Mouse (Mus musculus): ENCODE measurements at regions not wholly inside any gene's neighbourhood (a gene's known extent, or its start where the extent isn't known, plus 50 kb on each side); places are given as distances from the start of the nearest gene placed in this dataset.
A peak's percentile ranks its signal among the peaks of the same experiment; 100 is the strongest.
"Not testable (repeated sequence)": the region's sequence is repeated elsewhere in the genome, so short reads cannot be mapped to it uniquely, and the experiment has no call there.

GRCm38 (mm10) chr6:16765354-16765753, 132.9 kb downstream of the Tfec start:
- H3K9ac ChIP-seq (replicated peaks): no peak overlapping the region
- no peak overlapping the region for H3K27ac ChIP-seq
- 85% methylated on average over 4 of the region's 4 CpGs for WGBS
- no peak for ATAC-seq
- no peaks in the 10 kb centered on the region for H3K36me3 ChIP-seq
- H3K9me3 ChIP-seq: no peaks in the 10 kb centered on the region
- no peaks in the 10 kb centered on the region for H3K27me3 ChIP-seq
- H3K4me1 ChIP-seq (replicated peaks): no peaks in the 10 kb centered on the region
- H3K4me3 ChIP-seq (replicated peaks): no peak overlapping the region
- H3K4me2 ChIP-seq (replicated peaks): no peak overlapping the region

- no peak overlapping the region for H3K9ac ChIP-seq (replicated peaks)
- no peaks in the 10 kb centered on the region for H3K27me3 ChIP-seq
- no peaks in the 10 kb centered on the region for H3K9me3 ChIP-seq
- H3K36me3 ChIP-seq: no peaks in the 10 kb centered on the region
- no peak overlapping the region for H3K4me3 ChIP-seq (replicated peaks)
- no peak overlapping the region for H3K27ac ChIP-seq
- WGBS: 84% methylated on average over 5 of the region's 5 CpGs
- H3K4me2 ChIP-seq (replicated peaks): no peak overlapping the region
- ATAC-seq: no peak
- no peaks in the 10 kb centered on the region for H3K4me1 ChIP-seq (replicated peaks)
These were observed 133.5 kb downstream of the Tfec start for GRCm38 (mm10) chr6:16764707-16765106.

- not testable (repeated sequence) for H3K9me3 ChIP-seq; ATAC-seq; H3K27ac ChIP-seq; H3K4me2 ChIP-seq (replicated peaks); H3K4me1 ChIP-seq (replicated peaks); H3K9ac ChIP-seq (replicated peaks); H3K4me3 ChIP-seq (replicated peaks); H3K36me3 ChIP-seq; H3K27me3 ChIP-seq
- 74% methylated on average over 1 of the region's 1 CpGs for WGBS
These were observed 143.2 kb downstream of the Tfec start for GRCm38 (mm10) chr6:16755044-16755443.

GRCm38 (mm10) chr6:16733184-16733583, 165.1 kb downstream of the Tfec start:
- Histone ChIP-seq H3K4me2 (replicated peaks) (no peak overlapping the region), H3K36me3 (no peaks in the 10 kb centered on the region), H3K9ac (replicated peaks) (no peak overlapping the region), H3K9me3 (no peaks in the 10 kb centered on the region), H3K4me1 (replicated peaks) (peaks cover 14% of the 10 kb centered on the region), H3K27ac (no peak overlapping the region), H3K4me3 (replicated peaks) (no peak overlapping the region), H3K27me3 (no peaks in the 10 kb centered on the region)
- no peak for ATAC-seq
- 64% methylated on average over 7 of the region's 7 CpGs for whole genome bisulfite sequencing

GRCm38 (mm10) chr6:16732095-16732494, 166.1 kb downstream of the Tfec start:
- ATAC-seq: no peak
- Histone ChIP-seq H3K4me1 (replicated peaks) (peaks cover 15% of the 10 kb centered on the region), H3K27me3 (no peaks in the 10 kb centered on the region), H3K36me3 (no peaks in the 10 kb centered on the region), H3K27ac (peak overlapping the region; percentile 66), H3K9me3 (no peaks in the 10 kb centered on the region), H3K4me2 (replicated peaks) (no peak overlapping the region), H3K9ac (replicated peaks) (no peak overlapping the region), H3K4me3 (replicated peaks) (no peak overlapping the region)
- WGBS: 79% methylated on average over 3 of the region's 3 CpGs

- WGBS: 7% methylated on average over 13 of the region's 13 CpGs
- H3K27me3 ChIP-seq: no peaks in the 10 kb centered on the region
- ATAC-seq: peak; percentile 95
- peaks cover 24% of the 10 kb centered on the region for H3K4me1 ChIP-seq (replicated peaks)
- H3K9me3 ChIP-seq: no peaks in the 10 kb centered on the region
- H3K27ac ChIP-seq: peak overlapping the region; percentile 11; the same call in 1 of the 2 replicates
- H3K9ac ChIP-seq (replicated peaks): no peak overlapping the region
- peak overlapping the region; percentile 12; the same call in 1 of the 2 replicates for H3K4me3 ChIP-seq (replicated peaks)
- no peaks in the 10 kb centered on the region for H3K36me3 ChIP-seq
- H3K4me2 ChIP-seq (replicated peaks): peak overlapping the region; percentile 41
These were observed 170.9 kb downstream of the Tfec start for GRCm38 (mm10) chr6:16727256-16727890.

- H3K9ac ChIP-seq (replicated peaks): no peak overlapping the region
- H3K4me1 ChIP-seq (replicated peaks): peaks cover 14% of the 10 kb centered on the region
- WGBS: 87% methylated on average over 2 of the region's 2 CpGs
- no peak overlapping the region for H3K4me2 ChIP-seq (replicated peaks)
- no peak for ATAC-seq
- H3K27me3 ChIP-seq: no peaks in the 10 kb centered on the region
- H3K9me3 ChIP-seq: no peaks in the 10 kb centered on the region
- H3K4me3 ChIP-seq (replicated peaks): no peak overlapping the region
- no peaks in the 10 kb centered on the region for H3K36me3 ChIP-seq
- H3K27ac ChIP-seq: no peak overlapping the region
These were observed 173.0 kb downstream of the Tfec start for GRCm38 (mm10) chr6:16725256-16725655.

GRCm38 (mm10) chr6:16704496-16704895, 193.7 kb downstream of the Tfec start:
- no peaks in the 10 kb centered on the region for H3K9me3 ChIP-seq
- no peak overlapping the region for H3K9ac ChIP-seq (replicated peaks)
- no peaks in the 10 kb centered on the region for H3K36me3 ChIP-seq
- H3K4me2 ChIP-seq (replicated peaks): no peak overlapping the region
- no peaks in the 10 kb centered on the region for H3K27me3 ChIP-seq
- no peak for ATAC-seq
- H3K4me3 ChIP-seq (replicated peaks): no peak overlapping the region
- WGBS: 94% methylated on average over 4 of the region's 4 CpGs
- H3K4me1 ChIP-seq (replicated peaks): no peaks in the 10 kb centered on the region
- H3K27ac ChIP-seq: no peak overlapping the region

GRCm38 (mm10) chr6:16703412-16703746, 194.9 kb downstream of the Tfec start:
- Histone ChIP-seq H3K27me3 (no peaks in the 10 kb centered on the region), H3K9ac (replicated peaks) (no peak overlapping the region), H3K4me2 (replicated peaks) (no peak overlapping the region), H3K36me3 (no peaks in the 10 kb centered on the region), H3K9me3 (no peaks in the 10 kb centered on the region), H3K27ac (no peak overlapping the region), H3K4me3 (replicated peaks) (no peak overlapping the region), H3K4me1 (replicated peaks) (no peaks in the 10 kb centered on the region)
- WGBS: 95% methylated on average over 3 of the region's 3 CpGs
- ATAC-seq: no peak

GRCm38 (mm10) chr6:16702706-16703411, 195.4 kb downstream of the Tfec start:
- no peak overlapping the region for H3K4me2 ChIP-seq (replicated peaks)
- H3K27me3 ChIP-seq: no peaks in the 10 kb centered on the region
- H3K36me3 ChIP-seq: no peaks in the 10 kb centered on the region
- H3K4me3 ChIP-seq (replicated peaks): no peak overlapping the region
- ATAC-seq: no peak
- 79% methylated on average over 7 of the region's 7 CpGs for WGBS
- H3K9me3 ChIP-seq: no peaks in the 10 kb centered on the region
- no peak overlapping the region for H3K27ac ChIP-seq
- H3K4me1 ChIP-seq (replicated peaks): no peaks in the 10 kb centered on the region
- no peak overlapping the region for H3K9ac ChIP-seq (replicated peaks)

GRCm38 (mm10) chr6:16697285-16697684, 201.0 kb downstream of the Tfec start:
- no peaks in the 10 kb centered on the region for H3K9me3 ChIP-seq
- ATAC-seq: no peak
- no peaks in the 10 kb centered on the region for H3K27me3 ChIP-seq
- no peak overlapping the region for H3K4me2 ChIP-seq (replicated peaks)
- no peak overlapping the region for H3K4me3 ChIP-seq (replicated peaks)
- no peaks in the 10 kb centered on the region for H3K36me3 ChIP-seq
- WGBS: 64% methylated on average over 4 of the region's 4 CpGs
- H3K4me1 ChIP-seq (replicated peaks): no peaks in the 10 kb centered on the region
- H3K27ac ChIP-seq: no peak overlapping the region
- H3K9ac ChIP-seq (replicated peaks): no peak overlapping the region

- Histone ChIP-seq H3K9me3 (no peaks in the 10 kb centered on the region), H3K36me3 (no peaks in the 10 kb centered on the region), H3K9ac (replicated peaks) (no peak overlapping the region), H3K27me3 (no peaks in the 10 kb centered on the region), H3K4me3 (replicated peaks) (no peak overlapping the region), H3K4me2 (replicated peaks) (no peak overlapping the region), H3K4me1 (replicated peaks) (peaks cover 5% of the 10 kb centered on the region; the same call in 1 of the 2 replicates), H3K27ac (no peak overlapping the region)
- WGBS: 0% methylated on average over 2 of the region's 2 CpGs
- peak; percentile 83 for ATAC-seq
These were observed 230.2 kb downstream of the Tfec start for GRCm38 (mm10) chr6:16668004-16668403.

GRCm38 (mm10) chr6:16667241-16667640, 231.0 kb downstream of the Tfec start:
- peaks cover 5% of the 10 kb centered on the region; the same call in 1 of the 2 replicates for H3K4me1 ChIP-seq (replicated peaks)
- H3K9ac ChIP-seq (replicated peaks): no peak overlapping the region
- H3K27me3 ChIP-seq: no peaks in the 10 kb centered on the region
- WGBS: 24% methylated on average over 6 of the region's 6 CpGs
- H3K36me3 ChIP-seq: no peaks in the 10 kb centered on the region
- no peaks in the 10 kb centered on the region for H3K9me3 ChIP-seq
- no peak overlapping the region for H3K27ac ChIP-seq
- ATAC-seq: no peak
- H3K4me2 ChIP-seq (replicated peaks): no peak overlapping the region
- H3K4me3 ChIP-seq (replicated peaks): no peak overlapping the region

All from midbrain, embryonic 13.5 days (tissue).